Mouse (Mus musculus) naive thymus-derived CD4-positive, alpha-beta T cell, adult 5 months (primary cell): ENCODE results near the gene Pelo. TPM values are rescaled to one million over a fixed set of nuclear protein-coding genes. Genes with fewer than 3 reads are reported as not detected.

ENCODE experiments used
- polyA plus RNA-seq: library from polyadenylated mRNA; unstranded; fragments of 100-300 nt; shearing (Covaris generic); gene quantifications from one replicate; pipeline ENCODE4 v1.2.1, GENCODE M21; 2017

Gene Pelo
- polyA plus RNA-seq = 7.5 TPM

GRCm38 (mm10) chr13:115090069-115090976 is at the start of gene Pelo:
Gene Pelo, minus strand, starts transcription at chr13:115090186.

DNA sequence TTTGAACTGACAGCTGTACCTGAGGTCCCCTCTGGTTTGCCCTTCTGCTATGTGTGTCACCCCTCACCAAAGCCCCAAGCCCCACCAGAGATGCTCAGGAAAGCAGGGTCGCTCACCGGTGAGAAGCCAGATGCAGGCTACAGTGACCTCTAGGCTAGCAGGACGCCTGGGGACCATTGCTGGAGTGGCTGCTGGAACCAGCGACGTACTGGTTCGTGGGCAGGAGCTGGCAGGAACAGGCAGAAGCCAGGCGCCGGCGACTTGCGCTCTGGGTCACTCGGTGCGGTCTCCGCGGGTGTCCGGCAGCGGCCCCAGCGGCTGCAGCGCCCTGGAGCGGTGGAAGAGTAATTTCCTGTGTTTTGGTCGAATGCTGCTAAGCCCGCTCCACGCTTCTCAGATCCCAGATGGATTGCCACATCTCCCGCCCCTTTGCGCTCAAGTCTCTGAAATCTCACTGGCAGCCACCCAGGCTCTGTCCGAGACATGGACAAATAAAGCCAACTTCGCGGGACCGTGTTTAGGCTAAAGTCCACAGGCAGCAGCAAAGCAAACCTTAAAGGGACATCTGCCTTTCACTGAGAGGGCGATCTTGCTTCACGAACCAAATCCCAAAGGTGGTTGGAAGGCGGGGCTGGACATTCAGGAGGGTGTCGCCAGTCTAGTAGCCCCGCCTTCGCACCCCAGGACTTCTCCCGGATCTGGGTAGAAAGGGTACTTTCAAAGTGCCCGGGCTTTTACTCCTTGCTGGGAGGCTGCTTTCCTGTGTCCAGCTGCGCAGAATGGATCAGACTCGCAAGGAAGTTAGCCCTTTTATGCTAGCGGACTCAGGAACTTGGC is 11.6 kb upstream of the Pelo start, which contains the start of the genes Gm49395 and Itga1:
Gm49395 (minus strand) TSS at position 567 of the 837 bp plus-strand sequence.
Itga1 (minus strand) TSS at position 610 of the 837 bp plus-strand sequence.

Other genes starting within 250 kb of the Pelo start
- gene Itga2, start 158.1 kb downstream of the Pelo start, polyA plus RNA-seq = 0.30 TPM
- not detected for gene Gm49395, start 11.7 kb upstream of the Pelo start, polyA plus RNA-seq
- 0.17 TPM for gene Itga1, start 11.8 kb upstream of the Pelo start, polyA plus RNA-seq